Mouse (Mus musculus) erythroblast, embryonic 14.5 days (primary cell): ENCODE data around the gene Fosl1.

Experiments
- GATA1 ChIP-seq: IDR thresholded peaks from 2 replicates; pipeline ENCODE4 v1.6.1; 2012; ENCODE audit warnings: low read length, inconsistent platforms, mixed read lengths
- TAL1 ChIP-seq: IDR thresholded peaks from 3 replicates; pipeline ENCODE4 v1.6.1; 2012; ENCODE audit warnings: low read length, inconsistent platforms, mixed read lengths

DNA sequence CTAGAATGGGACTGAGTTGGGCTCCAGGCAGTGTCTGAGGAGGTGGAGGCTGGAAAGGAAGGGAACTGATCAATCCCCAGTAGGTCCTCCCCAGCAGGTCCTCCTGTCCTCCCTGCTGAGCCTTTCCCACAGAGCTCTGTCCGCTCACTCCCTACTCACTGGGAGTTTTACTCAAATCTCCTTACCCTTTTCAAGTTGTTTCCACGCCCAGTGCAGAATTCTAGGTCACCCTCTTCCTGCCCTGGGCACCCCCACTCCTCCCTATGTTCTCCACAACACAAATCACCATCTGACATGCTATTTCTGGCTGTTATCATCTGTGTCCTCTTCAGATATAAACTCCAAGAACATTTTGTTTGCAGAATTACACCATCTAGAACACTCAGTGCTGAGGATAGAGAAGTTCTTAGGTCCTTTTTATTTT lies 32.8 kb upstream of the Fosl1 start:
- TF ChIP-seq TAL1, result no peak
- no peak for TF ChIP-seq GATA1
